Mouse (Mus musculus) ES-E14 (cell line): ENCODE results near the gene Tsacc.

ENCODE experiments used
- HCFC1 ChIP-seq: IDR thresholded peaks from 2 replicates; pipeline ENCODE4 v1.6.1; 2012; ENCODE audit warnings: low read length, inconsistent platforms, borderline replicate concordance; ENCODE audit not compliant: insufficient read depth
- MAFK ChIP-seq: IDR thresholded peaks from 2 replicates; pipeline ENCODE4 v1.6.1; 2014; ENCODE audit warnings: mild to moderate bottlenecking, low read depth, low read length, inconsistent platforms; ENCODE audit not compliant: insufficient read depth
- ZC3H11A ChIP-seq: IDR thresholded peaks from 2 replicates; pipeline ENCODE4 v1.6.1; 2012; ENCODE audit warnings: low read depth, mild to moderate bottlenecking, inconsistent platforms, low read length, borderline replicate concordance
- ZNF384 ChIP-seq: IDR thresholded peaks from 2 replicates; pipeline ENCODE4 v1.6.1; 2012; ENCODE audit warnings: low read depth, low read length, inconsistent platforms

GRCm38 (mm10) chr3:88297321-88297851 is 587 bp upstream of the Tsacc start:
- TF ChIP-seq ZNF384 (no peak), ZC3H11A (no peak), HCFC1 (no peak), MAFK (no peak)
